Mouse (Mus musculus) adrenal gland, postnatal 25 days (tissue): ENCODE data around the gene Rad51d. TPM values are rescaled to one million over a fixed set of nuclear protein-coding genes. Genes with fewer than 3 reads are reported as not detected.
"Not testable (repeated sequence)": the region's sequence is repeated elsewhere in the genome, so short reads cannot be mapped to it uniquely, and the experiment has no call there.

Source experiments
- DNase-seq: peaks from one replicate; pipeline ENCODE4 v3.0.0; 2021; ENCODE audit warnings: mixed read lengths
- long read RNA-seq: library from polyadenylated mRNA; stranded (forward); transcript quantifications from one replicate; pipeline ENCODE4 v2.0.0, GENCODE M21; 2021
- total RNA-seq: library from RNA; stranded (reverse); gene quantifications from 2 replicates; pipeline ENCODE4 v1.2.3, GENCODE M21; 2021

The Rad51d gene
- total RNA-seq = 15.1 and 19.1 TPM in 2 replicates
- long read RNA-seq, transcript Rad51d-201 (10 exons, 3,426 nt) = major isoform, 6 of 9 reads
- long read RNA-seq, partial matches to known transcripts = 1 of 9 reads
- long read RNA-seq, other reads (novel, unspliced or antisense) = 2 of 9 reads

GRCm38 (mm10) chr11:82890342-82890762 lies at the start of gene Rad51d:
Gene Rad51d (minus strand): TSS chr11:82890614.
- DNase-seq = peak; percentile 95

GRCm38 (mm10) chr11:82933186-82933585 lies 42.8 kb upstream of the Rad51d start:
- no peak for DNase-seq

DNA sequence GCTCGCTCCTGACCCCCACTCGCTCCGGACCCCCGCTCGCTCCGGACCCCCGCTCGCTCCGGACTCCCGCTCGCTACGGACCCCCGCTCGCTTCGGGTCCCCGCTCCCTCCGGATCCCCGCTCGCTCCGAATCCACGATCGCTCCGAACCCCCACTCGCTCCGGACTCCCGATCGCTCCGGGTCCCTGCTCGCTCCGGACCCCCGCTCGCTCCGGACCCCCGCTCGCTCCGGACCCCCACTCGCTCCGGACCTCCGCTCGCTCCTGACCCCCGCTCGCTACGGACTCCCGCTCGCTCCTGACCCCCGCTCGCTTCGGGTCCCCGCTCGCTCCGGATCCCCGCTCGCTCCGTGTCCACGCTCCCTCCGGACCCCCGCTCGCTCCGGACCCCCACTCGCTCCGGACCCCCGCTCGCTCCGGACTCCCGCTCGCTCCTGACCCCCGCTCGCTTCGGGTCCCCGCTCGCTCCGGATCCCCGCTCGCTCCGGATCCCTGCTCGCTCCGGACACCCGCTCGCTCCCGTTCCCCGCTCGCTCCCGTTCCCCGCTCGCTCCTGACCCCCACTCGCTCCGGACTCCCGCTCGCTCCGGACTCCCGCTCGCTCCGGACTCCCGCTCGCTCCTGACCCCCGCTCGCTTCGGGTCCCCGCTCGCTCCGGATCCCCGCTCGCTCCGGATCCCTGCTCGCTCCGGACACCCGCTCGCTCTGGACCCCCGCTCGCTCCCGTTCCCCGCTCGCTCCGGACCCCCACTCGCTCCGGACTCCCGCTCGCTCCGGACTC lies 41.4 kb upstream of the Rad51d start:
- DNase-seq = not testable (repeated sequence)

DNA sequence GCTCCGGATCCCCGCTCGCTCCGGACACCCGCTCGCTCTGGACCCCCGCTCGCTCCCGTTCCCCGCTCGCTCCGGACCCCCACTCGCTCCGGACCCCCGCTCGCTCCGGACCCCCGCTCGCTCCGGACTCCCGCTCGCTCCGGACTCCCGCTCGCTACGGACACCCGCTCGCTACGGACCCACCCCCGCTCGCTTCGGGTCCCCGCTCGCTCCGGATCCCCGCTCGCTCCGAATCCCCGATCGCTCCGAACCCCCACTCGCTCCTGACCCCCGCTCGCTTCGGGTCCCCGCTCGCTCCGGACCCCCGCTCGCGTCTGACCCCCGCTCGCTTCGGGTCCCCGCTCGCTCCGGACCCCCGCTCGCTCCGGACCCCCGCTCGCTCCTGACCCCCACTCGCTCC lies 40.7 kb upstream of the Rad51d start:
- DNase-seq = not testable (repeated sequence)

DNA sequence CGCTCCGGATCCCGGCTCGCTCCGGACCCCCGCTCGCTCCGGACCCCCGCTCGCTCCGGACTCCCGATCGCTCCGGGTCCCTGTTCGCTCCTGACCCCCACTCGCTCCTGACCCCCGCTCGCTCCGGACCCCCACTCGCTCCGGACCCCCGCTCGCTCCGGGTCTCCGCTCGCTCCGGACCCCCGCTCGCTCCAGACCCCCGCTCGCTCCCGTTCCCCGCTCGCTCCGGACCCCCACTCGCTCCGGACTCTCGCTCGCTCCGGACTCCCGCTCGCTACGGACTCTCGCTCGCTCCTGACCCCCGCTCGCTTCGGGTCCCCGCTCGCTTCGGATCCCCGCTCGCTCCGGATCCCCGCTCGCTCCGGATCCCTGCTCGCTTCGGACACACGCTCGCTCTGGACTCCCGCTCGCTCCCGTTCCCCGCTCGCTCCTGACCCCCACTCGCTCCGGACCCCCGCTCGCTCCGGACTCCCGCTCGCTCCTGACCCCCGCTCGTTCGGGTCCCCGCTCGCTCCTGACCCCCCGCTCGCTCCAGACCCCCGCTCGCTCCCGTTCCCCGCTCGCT lies 40.1 kb upstream of the Rad51d start:
- not testable (repeated sequence) for DNase-seq

DNA sequence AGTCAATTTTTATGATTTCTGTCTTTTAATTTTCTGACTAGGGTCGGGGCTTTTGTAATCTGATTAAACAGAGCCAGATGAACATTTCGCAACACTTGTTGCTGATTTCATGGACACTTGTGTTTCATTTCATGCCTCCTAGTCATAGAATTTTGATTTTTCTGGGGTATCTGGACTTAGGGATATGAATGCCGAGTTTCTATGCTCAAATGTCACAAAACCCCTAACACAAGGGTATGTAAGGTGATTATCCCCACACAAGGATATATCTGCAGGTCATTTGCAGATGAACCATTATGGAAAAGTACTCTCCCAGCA lies 39.2 kb upstream of the Rad51d start:
- DNase-seq = no peak

DNA sequence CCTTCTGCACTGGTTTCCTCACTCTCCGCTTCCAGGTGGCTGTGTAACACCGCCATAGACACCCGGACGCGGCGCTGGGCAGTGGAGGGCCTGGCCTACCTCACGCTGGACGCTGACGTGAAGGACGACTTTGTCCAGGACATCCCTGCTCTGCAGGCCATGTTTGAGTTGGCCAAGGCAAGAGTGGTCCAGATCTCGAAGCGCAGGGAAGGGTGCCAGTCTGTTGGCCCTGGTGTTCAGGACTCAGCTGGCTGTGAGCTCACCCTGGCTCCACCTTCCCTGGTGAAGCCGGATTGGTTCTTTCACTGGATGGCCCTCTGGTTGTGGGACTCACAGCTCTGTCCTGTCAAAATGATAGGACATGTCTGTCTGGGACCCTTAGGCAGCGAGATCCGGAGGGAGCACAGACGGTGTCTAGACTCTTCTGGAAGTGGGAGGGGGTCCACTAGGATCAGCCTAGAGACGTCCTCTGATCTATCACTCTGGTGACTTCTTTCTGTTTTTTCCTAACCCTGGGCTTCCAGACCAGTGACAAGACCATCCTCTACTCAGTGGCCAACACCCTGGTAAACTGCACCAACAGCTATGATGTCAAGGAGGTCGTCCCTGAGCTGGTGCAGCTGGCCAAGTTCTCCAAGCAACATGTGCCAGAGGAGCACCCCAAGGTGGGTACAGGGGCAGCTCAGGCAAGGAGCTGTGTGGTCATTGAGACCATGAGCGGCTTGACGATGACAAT lies 38.7 kb upstream of the Rad51d start:
- no peak for DNase-seq

DNA sequence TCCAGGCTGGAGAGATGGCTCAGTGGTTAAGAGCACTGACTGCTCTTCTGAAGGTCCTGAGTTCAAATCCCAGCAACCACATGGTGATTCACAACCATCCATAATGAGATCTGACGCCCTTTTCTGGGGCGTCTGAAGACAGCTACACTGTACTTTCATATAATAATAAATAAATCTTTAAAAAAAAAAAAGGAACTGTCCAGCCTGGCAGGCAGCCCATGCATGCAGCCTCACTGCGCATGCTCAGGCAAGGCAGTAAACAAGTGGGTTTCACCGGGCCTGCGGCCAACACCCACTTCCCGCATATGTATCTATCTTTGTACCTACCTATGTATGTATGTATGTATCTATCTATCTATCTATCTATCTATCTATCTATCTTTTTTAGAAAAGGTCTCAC lies 33.5 kb upstream of the Rad51d start:
- not testable (repeated sequence) for DNase-seq

DNA sequence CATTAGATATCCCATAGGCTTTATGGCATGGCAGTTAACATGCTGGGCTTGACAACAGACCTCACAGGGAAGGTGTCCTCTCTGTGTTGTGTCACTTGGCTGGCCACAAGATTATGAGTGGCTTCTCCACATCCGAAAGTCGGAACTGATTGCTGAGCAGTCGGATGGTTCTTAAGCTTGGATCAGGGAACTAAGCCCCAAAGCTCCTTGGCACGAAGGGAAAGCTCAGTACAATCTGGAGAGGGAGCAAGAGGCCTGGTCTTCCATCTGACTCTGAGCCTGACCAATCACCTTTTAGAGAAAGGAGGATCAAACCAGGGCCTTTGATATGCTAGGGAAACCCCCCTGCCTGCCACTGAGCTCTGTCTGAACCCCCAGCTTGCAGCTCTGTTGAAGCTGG lies 31.3 kb upstream of the Rad51d start:
- DNase-seq = no peak

GRCm38 (mm10) chr11:82920768-82921167 lies 30.4 kb upstream of the Rad51d start:
- DNase-seq = no peak

DNA sequence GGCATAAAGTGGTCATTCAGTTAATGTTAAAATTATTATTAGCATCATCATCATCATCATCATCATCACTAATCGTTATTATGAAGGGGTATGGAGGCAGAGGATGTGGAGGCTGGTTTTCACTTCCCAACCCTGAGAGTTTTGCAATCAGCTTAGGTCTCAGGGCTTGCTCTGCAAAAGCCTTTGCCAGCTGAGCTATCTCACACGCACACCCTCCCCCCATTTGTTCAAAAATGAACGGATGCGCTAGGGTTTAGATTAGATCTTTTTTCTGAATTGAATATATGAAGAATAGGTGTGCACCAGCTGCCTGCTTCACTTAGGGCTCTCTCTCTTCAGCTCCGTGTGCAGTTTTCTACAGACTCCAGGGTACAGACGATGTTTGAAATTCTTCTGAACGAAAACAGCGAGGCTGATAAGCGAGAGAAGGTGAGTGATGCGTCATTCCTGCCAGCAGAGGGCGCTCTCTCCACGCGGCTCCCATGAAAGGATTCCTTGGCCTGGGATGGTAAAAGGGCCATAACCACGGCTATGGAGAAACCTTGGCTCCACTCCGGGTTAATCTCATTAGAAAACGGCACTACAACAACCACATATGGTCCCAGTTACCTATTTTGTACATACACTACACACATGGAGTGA lies 24.4 kb upstream of the Rad51d start:
- peak; percentile 80 for DNase-seq

DNA sequence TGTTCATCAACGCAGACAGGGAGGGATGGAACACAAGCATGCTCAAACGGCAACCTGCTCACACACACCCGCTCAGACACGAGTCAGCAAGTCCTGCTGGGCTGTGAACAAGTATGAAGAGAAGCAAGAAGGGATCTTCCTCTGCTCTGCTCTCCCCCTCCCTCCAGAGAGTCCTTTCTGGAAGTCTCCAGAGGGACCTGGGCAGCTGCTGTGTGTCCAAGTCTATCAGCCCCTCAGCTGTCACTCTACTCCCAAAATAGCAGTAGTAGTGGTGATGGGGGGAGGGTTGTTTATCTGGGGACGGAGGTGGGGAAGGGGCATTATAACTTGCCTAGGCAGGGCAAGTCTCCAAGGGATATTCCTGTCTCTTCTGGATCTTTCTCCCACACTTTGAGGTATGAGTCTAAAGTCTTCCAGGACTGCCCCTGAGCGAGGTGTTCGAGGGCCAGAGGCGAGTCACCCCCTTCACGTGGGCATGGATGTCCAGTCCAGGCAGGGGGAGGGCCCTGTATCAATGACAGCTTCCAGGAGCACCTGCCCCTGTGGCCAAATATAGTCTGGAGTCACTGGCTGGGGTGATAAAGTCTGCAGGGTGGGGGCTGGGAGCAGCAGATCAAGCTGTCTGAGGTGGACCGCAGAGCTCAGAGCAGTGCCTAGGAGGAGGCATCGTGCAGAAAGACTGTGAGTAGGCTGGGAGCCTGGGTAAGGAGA lies 20.4 kb upstream of the Rad51d start:
- no peak for DNase-seq

- no peak for DNase-seq
These were observed 19.8 kb upstream of the Rad51d start, which contains the start of gene Unc45b for GRCm38 (mm10) chr11:82910250-82910649. Gene Unc45b (plus strand): TSS chr11:82910550.

DNA sequence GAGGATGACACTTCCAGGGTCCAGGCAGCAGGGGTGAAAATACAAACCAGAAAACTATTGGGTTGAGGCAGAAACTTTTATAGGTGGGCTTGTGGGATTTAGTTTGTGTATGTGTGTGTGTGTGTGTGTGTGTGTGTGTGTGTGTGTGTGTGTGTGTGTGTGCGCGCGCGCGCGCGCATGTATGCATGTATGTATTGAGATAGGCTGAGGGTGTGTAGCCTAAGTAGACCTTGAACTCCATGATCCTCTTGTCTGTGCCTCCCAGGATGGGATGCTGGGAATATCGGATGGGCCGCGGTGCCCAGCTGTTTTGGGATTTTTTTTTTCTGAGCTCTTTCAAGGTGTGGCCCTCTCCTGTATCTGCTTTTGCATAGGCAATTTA lies 18.2 kb upstream of the Rad51d start:
- no peak for DNase-seq

GRCm38 (mm10) chr11:82907651-82908607 lies 17.5 kb upstream of the Rad51d start, which contains the start of gene Nle1:
Gene Nle1 (minus strand): TSS chr11:82908411.
- DNase-seq = peak; percentile 94

DNA sequence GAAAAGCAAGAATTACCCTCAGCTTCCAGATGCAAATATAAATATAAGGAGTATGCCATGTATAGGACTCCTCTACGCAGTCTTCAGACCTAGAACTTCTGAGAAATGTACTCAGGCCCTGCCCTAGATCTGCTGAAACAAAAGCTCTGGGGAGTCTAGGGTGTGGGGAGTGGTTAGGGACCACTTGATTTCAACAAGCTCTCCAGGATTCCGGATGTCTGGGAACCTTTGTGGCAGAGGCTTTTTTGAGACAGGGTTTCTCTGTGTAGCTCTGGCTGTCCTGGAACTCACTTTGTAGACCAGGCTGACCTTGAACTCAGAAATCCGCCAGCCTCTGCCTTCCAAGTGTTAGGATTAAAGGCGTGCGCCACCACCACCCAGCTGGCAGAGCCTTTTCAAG lies 15.4 kb upstream of the Rad51d start:
- DNase-seq = no peak

DNA sequence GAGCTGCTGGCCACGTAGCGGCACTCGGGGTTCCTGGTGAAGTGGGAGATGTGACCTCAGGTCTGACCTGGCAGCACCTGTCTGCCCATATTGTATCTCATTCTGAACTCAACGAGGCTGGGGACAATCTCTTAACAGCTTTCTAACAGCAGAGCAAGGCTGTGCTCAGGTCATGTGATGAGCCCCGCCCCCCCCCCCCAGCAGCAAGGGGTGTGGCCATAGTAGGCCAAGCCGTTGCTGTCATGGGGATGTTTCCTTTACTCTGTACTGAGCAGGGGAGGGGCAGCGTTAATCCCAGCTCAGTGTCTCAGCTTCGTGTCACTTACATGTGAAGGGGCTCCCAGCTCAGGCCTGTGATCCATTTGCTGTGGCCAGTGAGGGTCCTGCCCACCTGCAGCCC lies 14.5 kb upstream of the Rad51d start:
- no peak for DNase-seq

DNA sequence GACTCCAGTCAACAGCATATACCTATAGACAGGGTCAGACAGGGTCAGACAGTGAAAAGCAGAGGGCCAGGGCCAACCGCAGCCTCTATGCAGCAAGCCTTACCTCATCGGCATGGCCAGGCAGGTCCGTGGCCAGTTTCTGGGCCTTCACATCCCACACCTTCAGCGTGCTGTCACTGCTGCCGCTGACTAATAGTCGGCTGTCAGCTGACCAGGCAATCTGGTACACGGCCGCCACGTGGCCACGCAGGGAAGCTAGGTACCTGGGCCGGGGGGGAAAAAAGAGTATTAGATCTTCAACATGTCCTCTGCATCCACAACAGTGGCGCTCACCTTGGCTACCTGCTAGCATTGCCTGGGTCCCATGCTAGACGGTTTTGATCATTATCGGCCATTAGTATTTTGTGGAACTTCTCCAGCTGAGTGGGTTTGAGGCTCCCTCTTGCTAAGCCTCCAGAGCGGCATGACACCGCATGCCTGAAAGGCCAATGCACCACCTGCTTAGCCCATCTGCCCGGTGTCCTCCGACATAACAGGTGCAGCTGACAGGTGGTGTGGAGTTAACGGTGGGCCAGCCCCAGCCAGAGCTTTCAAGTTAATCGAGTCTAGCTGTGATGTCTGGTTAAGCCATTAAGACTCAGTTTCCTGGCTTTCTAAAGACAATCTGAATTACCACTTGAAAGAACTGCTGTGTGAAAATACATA lies 11.3 kb upstream of the Rad51d start:
- DNase-seq = no peak

DNA sequence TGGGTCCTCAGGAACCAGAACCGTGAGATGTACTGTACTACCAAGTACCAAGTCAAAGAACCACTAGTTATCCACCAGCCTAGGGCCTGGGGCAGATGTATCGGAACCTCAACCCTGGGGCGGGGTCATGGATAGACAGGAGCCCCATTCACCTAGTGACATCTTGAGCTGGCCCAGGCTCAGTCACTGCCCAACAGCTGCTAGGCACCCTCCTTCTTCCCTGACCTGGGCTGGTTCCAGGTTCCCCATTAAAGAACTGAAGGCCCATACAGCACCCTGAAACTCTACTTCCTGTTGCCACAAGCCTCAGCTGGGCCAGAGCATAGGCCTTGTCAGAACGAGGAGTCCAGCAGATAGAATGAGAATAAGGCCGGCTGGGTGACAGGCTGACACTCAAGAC lies 9.3 kb upstream of the Rad51d start:
- DNase-seq = no peak

DNA sequence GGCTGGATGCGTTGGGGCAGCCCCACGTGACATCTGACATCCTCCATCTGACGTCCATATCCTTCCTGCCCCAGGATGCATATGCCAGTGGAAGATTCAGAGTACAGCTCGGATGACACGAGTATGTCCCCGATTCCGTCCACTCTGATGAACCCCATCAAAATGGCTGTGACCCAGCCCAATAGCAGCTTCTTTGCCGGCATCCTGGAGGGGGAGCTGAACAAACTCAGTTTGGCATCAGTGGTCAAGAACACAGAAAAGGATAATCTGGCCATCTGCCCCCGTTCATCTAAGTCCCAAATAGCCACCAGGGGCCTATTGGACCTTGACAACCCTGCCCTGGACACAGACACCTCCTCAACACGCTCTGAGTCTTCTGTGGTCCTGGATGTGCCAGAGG lies 7.1 kb upstream of the Rad51d start:
- DNase-seq = no peak
